Mouse (Mus musculus) liver, embryonic 15.5 days (tissue): ENCODE results near the gene Fmnl3. TPM values are rescaled to one million over a fixed set of nuclear protein-coding genes. Genes with fewer than 3 reads are reported as not detected.

Source experiments
- ATAC-seq: fragments of 200-750 bp; cut with Nextera tagmentation; 2 replicates; pipeline ENCODE4 v1.8.0; 2017; ENCODE audit warnings: moderate number of reproducible peaks, mild to moderate bottlenecking, moderate library complexity; ENCODE audit not compliant: insufficient read depth
- H3K27ac ChIP-seq: fragments of 300-500 bp; sonication (generic); replicated peaks from 2 replicates; pipeline ENCODE4 v1.5.1; 2015; ENCODE audit warnings: mild to moderate bottlenecking, inconsistent platforms
- H3K27me3 ChIP-seq: fragments of 300-500 bp; sonication (generic); 2 replicates; pipeline ENCODE4 v1.6.1; 2015; ENCODE audit warnings: mild to moderate bottlenecking, inconsistent platforms
- H3K36me3 ChIP-seq: fragments of 300-500 bp; sonication (generic); replicated peaks from 2 replicates; pipeline ENCODE4 v1.6.1; 2015; ENCODE audit warnings: moderate library complexity, mild to moderate bottlenecking, inconsistent platforms
- H3K4me1 ChIP-seq: fragments of 300-500 bp; sonication (generic); replicated peaks from 2 replicates; pipeline ENCODE4 v1.6.1; 2015; ENCODE audit warnings: inconsistent platforms
- H3K4me2 ChIP-seq: fragments of 300-500 bp; sonication (generic); 2 replicates; pipeline ENCODE4 v1.6.1; 2015; ENCODE audit warnings: moderate library complexity, mild to moderate bottlenecking, inconsistent platforms
- H3K4me3 ChIP-seq: fragments of 300-500 bp; sonication (generic); replicated peaks from 2 replicates; pipeline ENCODE4 v1.5.1; 2015; ENCODE audit warnings: mild to moderate bottlenecking, inconsistent platforms
- H3K9ac ChIP-seq: fragments of 300-500 bp; sonication (generic); 2 replicates; pipeline ENCODE4 v1.6.1; 2015; ENCODE audit warnings: moderate library complexity, mild to moderate bottlenecking, inconsistent platforms
- H3K9me3 ChIP-seq: fragments of 300-500 bp; sonication (generic); replicated peaks from 2 replicates; pipeline ENCODE4 v1.6.1; 2016; ENCODE audit warnings: inconsistent platforms
- WGBS: fragments of 180-500 bp; shearing (Covaris S2); methylation state at CpG from one replicate; pipeline ENCODE4 v1.1.7; 2015; ENCODE audit warnings: mixed read lengths; ENCODE audit not compliant: insufficient replicate concordance; 5-methylcytosine and 5-hydroxymethylcytosine counted together
- polyA plus RNA-seq: library from polyadenylated mRNA; unstranded; fragments of >200 nt; fragmentation: Nextera tagmentation; extraction: Ambion mirVana; gene quantifications from 2 replicates; pipeline ENCODE4 v1.2.1, GENCODE M21; 2015

Fmnl3 gene
- polyA plus RNA-seq, 1 experiment from 2014 or later = 3.5 TPM

GRCm38 (mm10) chr15:99399503-99400245 lies 29.4 kb upstream of the Fmnl3 start:
- Histone ChIP-seq H3K27me3 (no peaks in the 10 kb centered on the region), H3K36me3 (peaks cover 41% of the 10 kb centered on the region), H3K9me3 (no peaks in the 10 kb centered on the region), H3K4me2 (peak overlapping the region; percentile 21; the same call in 1 of the 2 replicates), H3K4me1 (peaks cover 86% of the 10 kb centered on the region), H3K27ac (no peak overlapping the region), H3K4me3 (no peak overlapping the region), H3K9ac (no peak overlapping the region)
- WGBS = 71% methylated on average over 15 of the region's 15 CpGs
- ATAC-seq = no peak

DNA sequence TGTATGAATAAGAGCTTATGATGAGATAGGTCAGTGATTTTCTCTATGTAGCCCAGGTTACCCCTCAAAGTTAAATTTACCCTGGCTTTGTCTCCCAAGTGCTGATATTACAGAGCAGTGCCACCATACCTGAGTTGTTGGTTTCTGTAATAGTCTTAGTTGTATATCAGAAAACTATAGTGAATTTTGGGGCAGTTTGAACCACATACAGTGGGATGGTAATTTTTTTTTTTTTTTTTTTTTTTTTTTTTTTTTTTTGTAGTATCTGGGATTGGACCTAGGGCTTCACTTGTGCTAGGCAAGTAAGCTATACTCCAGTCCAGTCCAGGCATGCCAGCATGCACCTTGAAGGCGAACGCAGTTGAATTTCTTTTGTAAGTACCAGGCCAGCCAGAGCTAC lies 27.3 kb upstream of the Fmnl3 start:
- Histone ChIP-seq H3K27me3 (no peaks in the 10 kb centered on the region), H3K4me2 (peak overlapping the region; percentile 67; the same call in 1 of the 2 replicates), H3K9ac (no peak overlapping the region), H3K36me3 (peaks cover 21% of the 10 kb centered on the region), H3K9me3 (no peaks in the 10 kb centered on the region), H3K4me1 (peaks cover 79% of the 10 kb centered on the region), H3K4me3 (no peak overlapping the region), H3K27ac (no peak overlapping the region)
- WGBS = 92% methylated on average over 2 of the region's 2 CpGs
- ATAC-seq = no peak

DNA sequence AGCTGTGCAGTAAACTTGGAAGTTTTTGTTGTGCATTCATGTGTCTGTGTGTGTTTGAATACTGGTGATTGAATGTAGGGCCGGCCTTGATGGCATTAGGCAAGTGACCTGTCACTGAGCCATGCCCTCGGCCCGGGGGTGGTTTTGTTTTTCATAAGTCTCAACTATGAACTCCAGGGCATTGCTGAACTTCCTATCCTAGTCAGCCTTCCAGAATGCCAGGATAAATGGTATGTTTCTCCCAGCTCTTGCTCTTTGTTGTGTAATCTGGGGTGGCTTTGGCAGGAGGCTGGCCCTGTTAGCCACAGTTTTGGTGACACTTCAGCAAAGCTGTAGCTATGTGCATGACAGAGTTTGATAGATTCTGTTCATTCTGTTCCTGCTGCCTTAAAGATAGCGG lies 26.6 kb upstream of the Fmnl3 start:
- peak overlapping the region; percentile 3 for H3K4me3 ChIP-seq
- H3K9me3 ChIP-seq = no peaks in the 10 kb centered on the region
- H3K4me1 ChIP-seq = peaks cover 80% of the 10 kb centered on the region
- 44% methylated on average over 4 of the region's 4 CpGs for WGBS
- no peak overlapping the region for H3K9ac ChIP-seq
- no peaks in the 10 kb centered on the region for H3K27me3 ChIP-seq
- no peak for ATAC-seq
- H3K36me3 ChIP-seq = peaks cover 13% of the 10 kb centered on the region
- peak overlapping the region; percentile 34; the same call in 1 of the 2 replicates for H3K27ac ChIP-seq
- peak overlapping the region; percentile 67 for H3K4me2 ChIP-seq

- WGBS = 11% methylated on average over 1 of the region's 1 CpGs
- H3K9me3 ChIP-seq = no peaks in the 10 kb centered on the region
- peak overlapping the region; percentile 67 for H3K4me2 ChIP-seq
- peaks cover 12% of the 10 kb centered on the region for H3K36me3 ChIP-seq
- no peak overlapping the region for H3K9ac ChIP-seq
- peak overlapping the region; percentile 34; the same call in 1 of the 2 replicates for H3K27ac ChIP-seq
- H3K4me3 ChIP-seq = peak overlapping the region; percentile 46
- H3K27me3 ChIP-seq = no peaks in the 10 kb centered on the region
- H3K4me1 ChIP-seq = peaks cover 82% of the 10 kb centered on the region
- no peak for ATAC-seq
Measured at GRCm38 (mm10) chr15:99396462-99396861, 26.2 kb upstream of the Fmnl3 start.

DNA sequence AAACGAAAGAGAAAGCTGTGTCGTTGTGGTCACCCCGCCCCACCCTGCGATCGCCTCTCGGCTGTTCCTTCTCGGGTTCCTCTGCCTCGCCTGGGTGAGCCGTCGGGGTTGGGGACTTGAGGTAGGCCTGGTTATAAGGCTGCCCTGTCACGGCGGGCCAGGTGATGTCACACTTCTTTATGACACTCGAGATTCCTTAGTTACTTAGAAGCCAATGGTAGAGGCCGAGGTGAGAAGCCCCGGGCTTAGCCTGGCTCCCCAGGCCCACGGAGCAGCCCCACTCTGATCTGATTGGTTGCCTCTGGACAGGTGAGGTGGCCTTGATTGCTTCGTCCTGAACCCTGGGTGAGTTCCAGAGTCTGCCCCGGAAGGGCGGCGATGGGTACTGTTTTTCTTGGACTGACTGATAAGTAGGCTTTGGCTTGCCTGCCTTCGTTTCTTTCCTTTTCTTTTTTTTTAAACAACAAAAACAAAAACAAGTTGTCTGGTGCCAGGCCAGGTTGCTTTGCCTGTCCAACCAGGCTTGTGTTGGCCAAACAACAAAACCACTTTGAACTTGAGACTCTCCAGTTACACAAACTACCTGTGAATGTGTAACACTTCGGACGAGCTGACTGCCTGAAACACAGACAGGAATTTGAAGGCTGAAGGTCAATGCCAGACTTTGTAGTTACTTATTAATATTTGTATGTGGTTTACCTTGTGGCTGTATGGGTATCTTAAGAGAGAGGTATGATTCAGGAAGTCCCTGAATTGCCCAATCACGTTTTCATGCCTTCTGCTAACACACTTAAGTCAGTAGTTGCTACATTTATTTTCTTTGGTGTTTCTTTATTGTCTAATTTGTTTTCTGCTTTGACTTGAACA lies 23.3 kb upstream of the Fmnl3 start:
- Histone ChIP-seq H3K27me3 (no peaks in the 10 kb centered on the region), H3K9ac (peak overlapping the region; percentile 81), H3K4me3 (peak overlapping the region; percentile 79), H3K4me1 (peaks cover 63% of the 10 kb centered on the region), H3K36me3 (no peaks in the 10 kb centered on the region), H3K9me3 (no peaks in the 10 kb centered on the region), H3K4me2 (peak overlapping the region; percentile 67), H3K27ac (peak overlapping the region; percentile 94)
- peak; percentile 52 for ATAC-seq
- WGBS = 2% methylated on average over 24 of the region's 24 CpGs

DNA sequence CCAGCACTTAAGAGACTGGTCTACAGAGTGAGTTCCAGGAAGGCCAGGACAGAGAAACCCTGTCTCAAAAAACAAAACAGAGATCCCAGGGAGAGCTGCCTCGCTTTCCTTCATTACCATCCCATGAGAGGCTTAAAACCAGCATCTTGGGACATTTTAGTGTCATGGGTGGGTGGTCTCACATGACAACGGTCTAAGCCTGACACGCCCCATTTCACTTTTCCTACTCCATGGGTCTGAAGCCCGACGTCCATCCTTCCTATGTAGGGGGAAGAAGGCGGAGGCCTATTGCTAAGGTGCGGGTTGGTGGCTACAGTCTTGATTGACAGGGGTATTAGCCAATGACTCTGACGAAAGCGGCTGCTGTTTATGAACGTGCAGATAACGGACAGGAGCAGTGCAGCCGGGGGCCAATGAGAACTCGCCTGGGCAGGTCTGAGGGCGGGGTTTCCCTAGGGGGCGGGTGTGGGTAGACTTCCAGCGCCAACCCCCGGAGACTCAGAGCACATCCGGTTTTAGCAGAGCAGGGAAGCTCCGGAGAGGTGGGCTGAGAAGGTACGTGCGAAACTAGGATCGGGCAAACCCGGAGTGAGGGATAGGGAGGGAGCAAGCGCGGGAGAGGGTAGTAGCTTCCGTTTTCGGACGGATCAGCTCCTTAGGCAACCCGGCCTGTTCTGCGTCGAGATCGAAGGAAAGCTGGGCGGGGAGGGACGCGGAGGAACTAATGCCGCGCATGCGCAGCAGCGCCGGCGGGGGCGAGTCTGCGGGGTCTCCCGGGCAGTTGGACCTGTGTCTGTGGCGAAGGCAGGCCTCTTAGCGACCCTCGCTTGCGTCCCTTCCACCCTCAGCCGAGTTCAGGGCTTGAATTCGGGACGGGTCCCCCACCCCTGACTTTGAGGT lies 22.5 kb upstream of the Fmnl3 start, which contains the start of gene Tmbim6:
Gene Tmbim6, plus strand, starts transcription at position 397 of the 900 bp plus-strand sequence.
- H3K4me3 ChIP-seq = peak within 1 kb of the TSS; percentile 79
- H3K27me3 ChIP-seq = no peaks in the 10 kb centered on the region
- H3K9ac ChIP-seq = peak within 1 kb of the TSS; percentile 81
- H3K9me3 ChIP-seq = no peaks in the 10 kb centered on the region
- under 1% methylated on average over 51 of the region's 51 CpGs for WGBS
- H3K4me1 ChIP-seq = peaks cover 59% of the 10 kb centered on the region
- ATAC-seq = peak; percentile 94
- H3K36me3 ChIP-seq = no peaks in the 10 kb centered on the region
- peak within 1 kb of the TSS; percentile 88 for H3K4me2 ChIP-seq
- peak within 1 kb of the TSS; percentile 94 for H3K27ac ChIP-seq

GRCm38 (mm10) chr15:99391975-99392374 lies 21.7 kb upstream of the Fmnl3 start:
- WGBS = 61% methylated on average over 6 of the region's 6 CpGs
- Histone ChIP-seq H3K36me3 (no peaks in the 10 kb centered on the region), H3K4me2 (peak overlapping the region; percentile 88), H3K9me3 (no peaks in the 10 kb centered on the region), H3K27ac (peak overlapping the region; percentile 75), H3K27me3 (no peaks in the 10 kb centered on the region), H3K9ac (peak overlapping the region; percentile 43; the same call in 1 of the 2 replicates), H3K4me1 (peaks cover 52% of the 10 kb centered on the region), H3K4me3 (peak overlapping the region; percentile 79)
- no peak for ATAC-seq

DNA sequence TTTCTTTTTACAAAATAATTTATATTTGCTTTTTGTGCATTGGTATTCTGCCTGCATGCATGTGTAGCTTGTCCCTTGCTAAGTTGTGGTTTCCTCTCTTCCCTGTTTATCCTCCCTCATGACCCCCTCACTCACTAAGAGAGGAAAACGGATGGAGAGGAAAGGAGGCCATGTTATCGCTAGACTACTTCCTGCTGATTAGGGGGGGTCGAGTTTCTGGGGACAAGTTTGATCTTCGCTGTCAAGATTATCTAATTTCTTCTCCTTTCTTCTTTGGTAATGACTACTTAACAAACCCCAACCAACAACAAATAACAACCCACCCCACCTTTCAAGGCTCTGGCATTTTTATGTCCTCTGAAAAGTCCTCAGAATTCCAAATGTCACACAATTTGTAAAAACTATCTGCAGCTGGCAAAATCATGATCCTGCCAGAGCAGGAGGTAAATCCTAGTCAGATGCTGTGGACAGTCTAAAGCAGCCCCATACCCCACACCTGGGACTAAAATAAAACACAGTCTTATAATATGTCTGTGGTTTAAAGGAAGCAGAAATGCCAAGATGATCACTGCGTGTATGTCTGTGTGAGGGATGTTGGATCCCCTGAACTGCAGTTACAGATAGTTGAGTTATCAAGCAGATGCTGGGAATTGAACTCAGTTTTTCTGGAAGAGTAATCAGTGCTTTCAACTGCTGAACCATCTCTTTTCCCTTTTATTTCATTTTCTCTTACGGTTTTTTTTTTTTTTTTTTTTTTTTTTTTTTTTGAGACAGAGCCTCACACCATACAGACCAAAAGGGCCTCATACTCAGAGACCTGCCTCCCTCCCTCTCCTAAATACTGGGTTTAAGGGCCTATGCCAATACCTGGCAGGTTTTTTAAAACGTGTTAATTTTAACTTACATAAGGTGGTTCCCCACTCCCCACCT lies 20.5 kb upstream of the Fmnl3 start:
- Histone ChIP-seq H3K4me1 (peaks cover 44% of the 10 kb centered on the region), H3K4me2 (no peak overlapping the region), H3K27ac (no peak overlapping the region), H3K27me3 (no peaks in the 10 kb centered on the region), H3K9me3 (no peaks in the 10 kb centered on the region), H3K36me3 (no peaks in the 10 kb centered on the region), H3K4me3 (no peak overlapping the region), H3K9ac (no peak overlapping the region)
- ATAC-seq = no peak
- 17% methylated on average over 7 of the region's 7 CpGs for WGBS

- H3K4me1 ChIP-seq = peaks cover 26% of the 10 kb centered on the region
- H3K27ac ChIP-seq = peak overlapping the region; percentile 12; the same call in 1 of the 2 replicates
- ATAC-seq = no peak
- 42% methylated on average over 4 of the region's 4 CpGs for WGBS
- no peaks in the 10 kb centered on the region for H3K9me3 ChIP-seq
- no peak overlapping the region for H3K4me3 ChIP-seq
- no peak overlapping the region for H3K4me2 ChIP-seq
- no peaks in the 10 kb centered on the region for H3K27me3 ChIP-seq
- H3K9ac ChIP-seq = no peak overlapping the region
- H3K36me3 ChIP-seq = no peaks in the 10 kb centered on the region
Measured at GRCm38 (mm10) chr15:99387976-99388375, 17.7 kb upstream of the Fmnl3 start.

DNA sequence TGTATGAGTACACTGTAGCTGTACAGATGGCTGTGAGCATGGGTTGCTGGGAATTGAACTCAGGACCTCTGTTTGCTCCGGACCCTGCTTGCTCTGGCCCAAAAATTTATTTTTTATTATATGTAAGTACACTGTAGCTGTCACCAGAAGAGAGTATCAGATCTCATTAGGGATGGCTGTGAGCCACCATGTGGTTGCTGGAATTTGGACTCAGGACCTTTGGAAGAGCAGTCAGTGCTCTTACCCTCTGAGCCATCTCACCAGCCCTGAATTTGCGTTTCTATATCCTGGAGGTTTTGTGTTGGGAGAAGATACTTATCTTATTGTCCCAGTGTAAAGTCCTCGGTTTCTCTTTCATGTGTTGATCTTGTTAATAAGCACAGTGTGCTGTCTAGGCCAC lies 16.5 kb upstream of the Fmnl3 start:
- peaks cover 18% of the 10 kb centered on the region for H3K4me1 ChIP-seq
- no peak overlapping the region for H3K4me3 ChIP-seq
- peak overlapping the region; percentile 51; the same call in 1 of the 2 replicates for H3K27ac ChIP-seq
- H3K27me3 ChIP-seq = no peaks in the 10 kb centered on the region
- 58% methylated on average over 3 of the region's 3 CpGs for WGBS
- no peak overlapping the region for H3K9ac ChIP-seq
- H3K4me2 ChIP-seq = no peak overlapping the region
- no peaks in the 10 kb centered on the region for H3K9me3 ChIP-seq
- ATAC-seq = no peak; the same call in 1 of the 2 replicates
- no peaks in the 10 kb centered on the region for H3K36me3 ChIP-seq
